Mouse (Mus musculus): Measurements from ENCODE around the gene Ets2.
A peak's percentile ranks its signal among the peaks of the same experiment; 100 is the strongest.
"Not testable (repeated sequence)": the region's sequence is repeated elsewhere in the genome, so short reads cannot be mapped to it uniquely, and the experiment has no call there.

Ets2 gene

GRCm38 (mm10) chr16:95699721-95700120, 2.2 kb upstream of the Ets2 start:
- no peak for DNase-seq (ENCODE audit: low spot score)

GRCm38 (mm10) chr16:95700224-95700623, 1.7 kb upstream of the Ets2 start:
- no peak for DNase-seq (ENCODE audit: low spot score)

- peak; percentile 8 for DNase-seq (ENCODE audit: low spot score)
Observed at GRCm38 (mm10) chr16:95702562-95703545, 979 bp downstream of the Ets2 start.

- no peak for DNase-seq (ENCODE audit: low spot score)
Observed at GRCm38 (mm10) chr16:95703958-95704357, 2.1 kb downstream of the Ets2 start.

GRCm38 (mm10) chr16:95704662-95705330, 2.9 kb downstream of the Ets2 start:
- DNase-seq (ENCODE audit: low spot score) = no peak

GRCm38 (mm10) chr16:95705771-95706170, 3.9 kb downstream of the Ets2 start:
- no peak for DNase-seq (ENCODE audit: low spot score)

GRCm38 (mm10) chr16:95708211-95709004, 6.5 kb downstream of the Ets2 start:
- no peak for DNase-seq (ENCODE audit: low spot score)

- DNase-seq (ENCODE audit: low spot score) = no peak
Observed at GRCm38 (mm10) chr16:95709175-95709574, 7.3 kb downstream of the Ets2 start.

- DNase-seq (ENCODE audit: low spot score) = no peak
Observed at GRCm38 (mm10) chr16:95710129-95710528, 8.3 kb downstream of the Ets2 start.

- DNase-seq (ENCODE audit: low spot score) = no peak
Observed at GRCm38 (mm10) chr16:95712121-95712520, 10.2 kb downstream of the Ets2 start.

GRCm38 (mm10) chr16:95713077-95713476, 11.2 kb downstream of the Ets2 start:
- DNase-seq (ENCODE audit: low spot score) = not testable (repeated sequence)

GRCm38 (mm10) chr16:95715026-95715425, 13.2 kb downstream of the Ets2 start:
- no peak for DNase-seq (ENCODE audit: low spot score)

- no peak for DNase-seq (ENCODE audit: low spot score)
Observed at GRCm38 (mm10) chr16:95716061-95716706, 14.3 kb downstream of the Ets2 start.

- DNase-seq (ENCODE audit: low spot score) = no peak
Observed at GRCm38 (mm10) chr16:95717631-95718030, 15.8 kb downstream of the Ets2 start.

- DNase-seq (ENCODE audit: low spot score) = no peak
Observed at GRCm38 (mm10) chr16:95718119-95718518, 16.2 kb downstream of the Ets2 start.

GRCm38 (mm10) chr16:95720532-95720931, 18.7 kb downstream of the Ets2 start:
- DNase-seq (ENCODE audit: low spot score) = no peak

GRCm38 (mm10) chr16:95724251-95724650, 22.4 kb downstream of the Ets2 start:
- DNase-seq (ENCODE audit: low spot score) = no peak

- DNase-seq (ENCODE audit: low spot score) = no peak
Observed at GRCm38 (mm10) chr16:95724776-95725175, 22.9 kb downstream of the Ets2 start.

GRCm38 (mm10) chr16:95726802-95727201, 24.9 kb downstream of the Ets2 start:
- DNase-seq (ENCODE audit: low spot score) = no peak

GRCm38 (mm10) chr16:95728453-95729435, 26.9 kb downstream of the Ets2 start:
- peak; percentile 12 for DNase-seq (ENCODE audit: low spot score)
